Mouse (Mus musculus): Measurements from ENCODE around the gene Cdk20. TPM values are rescaled to one million over a fixed set of nuclear protein-coding genes. Genes with fewer than 3 reads are reported as not detected.

Cdk20 gene
- polyA plus RNA-seq (2012; ENCODE audit: low replicate concordance), result 21.4 and 27.6 TPM in 2 replicates

GRCm38 (mm10) chr13:64432017-64432995 lies at the start of gene Cdk20:
TSS of gene Cdk20 (plus strand) at chr13:64432314.

Other genes starting within 250 kb of the Cdk20 start
- gene Cdc14b, start 157.0 kb upstream of the Cdk20 start, polyA plus RNA-seq (2012; ENCODE audit: low replicate concordance), result 0.25 and 0.71 TPM in 2 replicates
- 1.2 and 1.8 TPM in 2 replicates for gene Aaed1, start 119.6 kb upstream of the Cdk20 start, polyA plus RNA-seq (2012; ENCODE audit: low replicate concordance)
- gene Ctsl, start 61.4 kb upstream of the Cdk20 start, polyA plus RNA-seq (2012; ENCODE audit: low replicate concordance), result 0.43 and 2.4 TPM in 2 replicates
- not detected in 2 replicates for gene Fam240b, start 65.5 kb downstream of the Cdk20 start, polyA plus RNA-seq (2012; ENCODE audit: low replicate concordance)